Mouse (Mus musculus) frontal cortex, adult (tissue): ENCODE results near the gene Gpm6b.
A peak's percentile ranks its signal among the peaks of the same experiment; 100 is the strongest.

Experiments used
- ATAC-seq: cut with Nextera tagmentation; 2 replicates; pipeline ENCODE4 v1.9.2; 2017; ENCODE audit warnings: mild to moderate bottlenecking, moderate library complexity, mixed read lengths; ENCODE audit not compliant: low TSS enrichment

Gene Gpm6b

DNA sequence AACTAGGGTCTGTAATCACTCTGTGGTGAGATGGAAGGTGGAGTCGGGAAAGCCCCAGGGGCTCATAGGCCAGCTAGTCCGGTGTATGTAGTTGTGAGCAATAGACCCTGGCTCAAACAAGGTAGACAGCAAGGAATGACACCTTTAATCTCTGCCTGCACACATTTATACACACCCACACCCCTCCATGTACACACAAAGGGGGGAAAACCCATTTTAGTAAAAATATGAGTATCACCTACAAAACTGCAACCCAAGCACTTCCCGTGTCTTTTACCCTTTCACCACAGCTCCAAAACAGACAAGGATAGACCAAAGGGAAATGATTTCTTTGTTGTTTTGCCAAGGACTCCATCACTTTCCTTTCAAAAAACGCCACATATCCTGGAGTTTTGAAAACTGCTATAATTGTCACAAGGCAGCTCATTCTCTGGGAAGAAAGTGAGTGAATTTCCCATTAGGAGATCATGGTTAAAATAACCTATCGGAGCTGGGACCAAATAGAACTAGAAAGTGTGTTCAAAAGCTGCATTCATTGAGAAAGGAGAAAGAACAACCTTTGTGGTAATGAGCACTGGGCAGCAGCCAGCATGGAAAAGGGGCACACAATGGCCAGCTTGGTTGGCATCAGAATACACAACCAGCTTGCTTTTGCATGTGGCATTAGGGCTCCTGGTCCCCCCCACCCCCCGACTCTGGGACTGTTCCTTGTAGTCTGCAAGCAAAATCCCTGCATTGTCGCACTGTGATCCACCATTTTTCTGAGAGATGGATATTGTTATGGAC, 68.9 kb downstream of the Gpm6b start:
- peak; percentile 55; the same call in 1 of the 2 replicates for ATAC-seq

DNA sequence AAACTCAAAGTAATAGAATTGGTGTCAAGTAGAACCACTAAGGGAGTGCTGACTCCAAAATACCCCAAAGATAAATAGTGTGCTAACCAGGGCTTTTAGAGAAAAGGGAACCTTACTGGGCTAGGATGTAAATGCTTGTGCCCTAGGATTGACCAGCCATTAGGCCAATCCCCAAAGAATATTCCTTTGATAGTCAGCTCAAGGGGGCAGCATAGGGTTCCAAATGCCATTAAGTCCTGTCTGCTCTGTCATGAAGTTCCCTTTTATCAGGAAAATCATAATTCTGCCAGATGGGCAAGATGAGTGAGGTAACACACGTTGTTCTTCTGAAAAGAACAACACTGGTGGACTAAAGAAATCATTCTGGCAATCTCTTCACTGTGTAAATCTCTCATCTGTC, 70.1 kb downstream of the Gpm6b start:
- ATAC-seq: no peak

DNA sequence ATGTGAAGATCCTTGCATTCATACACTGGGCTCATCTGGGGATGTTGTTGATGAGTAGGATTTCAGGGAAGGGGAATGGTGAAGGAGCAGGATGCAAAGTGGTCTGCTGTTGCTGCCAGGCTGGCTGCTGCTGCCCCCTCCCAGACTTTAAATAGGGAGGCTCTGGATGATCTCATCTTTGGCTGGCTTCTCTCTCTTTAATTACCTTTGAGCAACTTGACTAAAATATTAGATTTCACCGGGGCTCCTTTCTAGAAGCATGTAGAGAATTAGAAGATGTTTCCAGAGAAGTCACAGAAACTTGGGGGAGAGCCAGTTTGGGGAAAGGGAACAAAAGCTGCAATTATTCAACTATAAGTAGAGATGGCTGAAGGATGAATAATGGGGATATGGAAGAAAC, 76.5 kb downstream of the Gpm6b start:
- ATAC-seq: no peak

DNA sequence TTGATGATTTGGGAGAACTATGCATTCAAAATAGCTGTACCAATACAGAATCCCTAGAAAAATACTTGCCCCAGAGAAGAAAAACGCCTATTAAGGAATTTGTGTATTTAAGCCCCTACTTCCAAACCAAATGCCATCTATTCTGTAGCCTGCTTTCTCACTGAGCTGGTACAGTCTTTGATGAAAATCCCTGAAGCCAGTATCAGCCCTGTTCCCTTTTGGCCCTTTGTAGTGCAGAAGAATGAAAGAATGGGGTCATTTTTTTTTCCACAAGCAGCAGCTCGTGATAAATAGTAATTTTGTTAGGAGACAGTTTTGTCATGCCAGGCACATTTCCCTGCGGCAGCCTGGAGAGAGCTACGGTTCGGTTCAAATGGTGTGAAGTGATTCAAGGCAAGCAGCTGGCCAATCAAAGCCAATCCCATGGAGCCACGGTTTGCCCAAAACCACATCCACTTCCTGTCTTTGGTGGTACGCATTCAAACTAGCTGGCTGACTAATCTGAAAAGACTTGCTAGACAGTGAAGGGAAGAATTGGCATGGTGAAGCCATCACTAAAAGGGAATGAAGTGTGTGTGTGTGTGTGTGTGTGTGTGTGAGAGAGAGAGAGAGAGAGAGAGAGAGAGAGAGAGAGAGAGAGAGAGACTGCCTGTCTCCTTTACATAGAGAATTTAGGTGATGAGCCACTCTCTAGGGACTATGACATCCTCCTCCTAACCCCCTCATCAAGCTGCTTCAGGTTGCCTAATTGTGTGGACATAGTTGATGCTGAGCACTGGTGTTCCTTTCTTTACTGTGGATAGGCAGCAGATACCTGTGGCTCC, 78.1 kb downstream of the Gpm6b start:
- peak; percentile 69 for ATAC-seq

DNA sequence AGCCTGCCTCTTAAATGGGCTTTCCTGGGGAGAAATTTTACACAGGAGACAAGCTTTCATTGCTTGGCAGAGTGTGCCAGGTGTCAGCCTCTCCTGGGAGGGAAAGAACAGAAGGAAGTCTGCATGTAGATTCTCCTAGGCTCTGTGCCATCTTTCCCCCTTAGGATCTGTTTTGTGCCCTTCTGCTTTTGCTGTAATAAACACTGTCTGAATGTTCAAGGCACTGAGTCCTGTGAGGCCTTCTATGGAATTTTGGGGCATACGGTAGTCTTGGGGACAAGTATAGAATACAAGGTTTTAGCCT, 78.6 kb downstream of the Gpm6b start:
- ATAC-seq: peak; percentile 41

DNA sequence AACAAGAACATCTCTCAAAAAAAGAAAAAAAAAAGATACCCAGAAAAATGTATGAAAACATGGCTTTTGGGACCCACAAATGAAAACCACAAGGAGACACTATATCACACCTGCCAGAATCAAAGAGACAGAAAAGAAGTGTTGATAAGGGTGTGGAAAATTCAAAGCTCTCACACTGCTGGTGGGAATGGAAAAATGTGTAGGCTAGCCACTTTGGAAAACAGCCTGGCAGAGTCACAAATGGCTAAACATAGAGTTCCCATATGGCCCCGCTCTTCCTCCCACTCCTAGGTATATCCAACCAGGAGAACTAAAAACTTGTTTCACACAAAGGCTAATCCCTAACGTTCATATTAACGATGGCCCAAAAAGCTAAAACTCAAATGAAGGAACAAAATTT, 84.5 kb downstream of the Gpm6b start:
- ATAC-seq: peak; percentile 92

DNA sequence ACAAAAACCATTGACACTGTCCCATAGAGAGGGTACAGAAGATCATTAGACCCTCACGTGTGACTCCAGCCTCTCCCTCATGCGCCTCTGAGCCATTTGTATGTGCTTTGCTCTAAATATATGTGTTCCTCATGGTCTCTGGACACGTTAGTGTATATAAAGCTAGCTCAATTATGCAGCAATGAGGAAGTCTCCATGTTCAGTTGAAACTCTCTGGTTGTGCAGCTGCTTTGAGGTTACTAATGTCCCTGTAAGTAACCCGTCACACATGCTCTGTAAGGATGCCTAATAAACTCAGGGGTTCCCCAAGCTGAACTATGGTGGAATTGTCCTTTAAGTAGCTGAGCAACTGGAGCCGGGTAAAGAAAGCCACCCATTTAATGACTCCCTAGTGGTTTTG, 88.9 kb downstream of the Gpm6b start:
- ATAC-seq: no peak

DNA sequence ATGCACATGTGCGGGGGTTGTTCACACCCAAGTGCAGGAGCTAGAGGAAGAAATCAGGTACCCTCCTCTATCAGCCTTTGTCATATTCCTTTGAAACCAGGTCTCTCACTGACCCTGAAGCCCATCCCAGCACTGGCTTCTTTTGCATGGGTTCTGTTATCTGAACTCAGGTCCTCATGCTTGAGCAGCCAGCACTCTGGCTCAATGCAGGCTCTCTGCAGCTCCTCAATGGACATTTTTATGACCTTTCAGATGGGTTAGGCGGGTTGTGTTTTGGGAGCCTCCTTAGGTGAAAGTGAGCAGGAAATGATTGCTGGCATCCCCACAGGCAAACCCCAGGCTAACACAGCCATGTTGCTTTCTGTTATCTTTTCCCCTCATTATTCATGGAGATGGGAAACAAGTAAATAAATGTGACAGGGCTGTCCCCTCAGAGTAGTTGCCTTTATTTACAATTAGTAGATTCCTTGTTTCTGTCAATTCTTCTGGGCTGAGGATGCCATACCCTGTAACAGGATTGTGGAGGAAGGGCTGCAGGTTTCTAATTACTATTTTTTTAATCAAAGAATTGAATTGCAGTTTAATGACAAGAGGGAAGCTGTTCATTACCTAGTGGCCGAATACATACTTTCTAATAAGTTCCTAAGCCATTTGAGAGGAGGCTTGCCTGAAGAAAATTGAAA, 89.6 kb downstream of the Gpm6b start:
- no peak for ATAC-seq

DNA sequence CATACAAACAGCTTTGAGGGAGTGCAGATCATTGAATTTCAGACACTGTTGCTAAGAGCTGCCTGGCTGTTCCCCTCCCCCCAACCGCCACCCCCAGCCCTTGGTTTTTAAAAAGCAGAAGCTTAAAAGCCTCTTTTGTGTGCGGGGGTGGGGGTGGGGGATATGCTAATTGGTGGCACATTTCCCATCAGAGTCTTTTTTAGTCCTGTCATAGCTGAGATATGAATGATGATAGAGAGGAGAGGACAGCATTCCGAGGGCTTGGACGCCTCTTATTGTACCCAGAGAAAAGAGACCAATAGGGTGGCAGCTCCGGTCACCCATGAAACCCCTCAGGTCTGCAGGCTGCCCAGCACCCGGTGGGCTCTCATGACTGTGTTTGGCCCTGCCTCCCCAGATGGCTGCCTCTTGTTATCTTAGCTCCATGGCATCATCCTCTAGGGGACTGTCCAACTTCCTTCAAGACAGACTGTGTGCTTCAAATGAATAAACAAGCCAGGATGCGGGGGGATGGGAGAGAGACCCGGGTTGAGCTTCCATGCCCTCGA, 90.3 kb downstream of the Gpm6b start:
- no peak for ATAC-seq

DNA sequence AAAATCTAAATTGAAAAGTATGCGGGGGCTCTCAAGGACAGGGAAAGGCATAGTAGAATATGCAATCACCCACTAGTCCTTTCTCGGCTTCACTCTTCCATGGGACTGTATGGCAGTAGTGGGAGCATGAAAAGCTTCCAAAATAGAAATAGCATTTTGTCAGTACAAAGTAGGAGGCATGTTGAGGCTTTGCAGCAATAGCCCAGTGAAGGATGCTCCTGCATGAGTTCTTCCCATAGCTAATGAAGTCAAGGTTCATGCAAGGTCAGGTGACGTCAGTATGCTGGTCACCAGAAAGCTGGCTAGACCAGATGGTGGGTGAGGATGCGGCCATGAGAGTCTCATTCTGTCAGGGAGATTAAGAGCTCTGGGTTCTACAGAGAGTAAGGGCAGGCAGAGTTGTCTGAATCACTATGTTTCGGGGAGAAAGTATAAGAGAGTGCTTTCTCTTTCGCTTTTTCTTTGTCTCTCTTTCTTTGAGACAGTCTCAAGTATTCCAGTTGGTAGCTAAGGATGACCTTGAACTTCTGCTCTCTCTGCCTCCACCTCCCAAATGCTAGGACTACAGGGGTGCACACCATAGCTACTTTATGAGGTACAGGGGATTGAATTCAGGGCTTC, 95.9 kb downstream of the Gpm6b start:
- peak; percentile 72 for ATAC-seq

DNA sequence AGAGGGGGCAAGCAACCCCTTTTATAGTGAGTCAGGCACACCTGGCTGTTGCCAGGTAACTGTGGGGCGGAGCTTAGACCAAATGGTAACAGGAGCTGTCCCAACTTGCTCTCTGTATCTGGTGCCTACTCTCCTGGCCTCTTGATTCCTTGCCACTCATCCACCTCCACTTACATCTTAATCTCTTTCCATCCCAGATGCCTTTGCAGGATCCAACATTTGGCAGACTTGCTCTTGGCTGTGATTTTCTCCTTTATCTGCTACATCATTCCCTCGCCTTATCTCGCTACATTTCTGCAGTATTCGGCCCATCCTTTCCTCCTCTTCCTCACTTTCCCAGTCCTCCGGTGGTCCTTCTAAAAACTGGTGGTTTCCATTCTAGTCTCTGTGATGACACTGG, 99.6 kb downstream of the Gpm6b start:
- peak; percentile 60 for ATAC-seq

DNA sequence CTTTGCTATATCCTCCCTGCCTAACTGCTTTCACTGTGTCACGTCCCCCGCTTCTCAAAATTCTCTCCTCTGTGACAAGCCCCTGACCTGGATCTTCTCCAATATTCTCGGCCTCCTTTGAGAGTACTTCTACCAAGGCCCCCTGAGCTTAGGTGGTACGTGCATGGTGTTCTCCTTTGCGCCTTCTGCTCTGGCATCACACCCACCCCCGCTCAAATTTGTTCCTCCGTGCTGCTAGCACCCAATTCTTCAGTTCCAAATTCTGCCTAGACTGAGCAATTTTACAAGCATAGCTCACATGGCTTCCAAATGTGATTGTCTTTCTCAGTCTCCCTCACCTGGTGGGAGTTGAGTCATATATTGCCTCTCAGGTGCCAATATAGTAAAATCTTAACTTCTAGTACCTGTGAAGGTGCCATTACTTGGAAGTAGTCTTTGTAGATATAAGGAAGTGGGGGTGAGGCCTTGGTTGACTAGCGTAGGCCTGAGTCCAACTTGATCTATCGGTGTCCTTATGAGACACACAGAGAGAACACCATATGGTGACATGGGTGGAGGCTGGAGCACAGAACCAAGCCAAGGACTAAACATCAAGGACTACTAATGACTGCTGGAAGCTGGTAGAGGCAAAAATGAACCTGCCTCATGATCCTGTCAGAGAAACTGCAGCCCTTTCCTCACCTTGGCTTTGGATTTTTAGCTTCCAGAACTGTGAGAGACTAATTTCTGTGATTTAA, 100.2 kb downstream of the Gpm6b start:
- ATAC-seq: peak; percentile 71

DNA sequence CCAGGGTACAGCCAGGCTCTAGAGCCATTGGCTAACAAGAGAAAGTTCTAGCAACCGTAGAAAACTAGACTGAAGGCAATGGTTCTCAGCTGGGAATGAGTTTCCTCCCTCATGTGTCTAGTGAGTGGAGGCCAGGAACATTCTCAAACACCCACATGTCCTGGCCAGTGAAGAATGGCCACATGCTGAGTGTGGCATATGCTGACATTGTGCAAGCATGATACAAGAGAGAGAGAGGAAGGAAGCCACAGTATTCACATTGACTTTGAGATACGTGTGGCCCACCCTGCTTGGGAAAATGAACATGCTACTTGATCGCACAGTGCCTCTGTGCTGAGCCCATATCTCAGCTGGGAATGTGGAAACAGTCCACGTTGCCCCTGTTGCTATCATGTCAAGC, 101.2 kb downstream of the Gpm6b start:
- no peak for ATAC-seq

DNA sequence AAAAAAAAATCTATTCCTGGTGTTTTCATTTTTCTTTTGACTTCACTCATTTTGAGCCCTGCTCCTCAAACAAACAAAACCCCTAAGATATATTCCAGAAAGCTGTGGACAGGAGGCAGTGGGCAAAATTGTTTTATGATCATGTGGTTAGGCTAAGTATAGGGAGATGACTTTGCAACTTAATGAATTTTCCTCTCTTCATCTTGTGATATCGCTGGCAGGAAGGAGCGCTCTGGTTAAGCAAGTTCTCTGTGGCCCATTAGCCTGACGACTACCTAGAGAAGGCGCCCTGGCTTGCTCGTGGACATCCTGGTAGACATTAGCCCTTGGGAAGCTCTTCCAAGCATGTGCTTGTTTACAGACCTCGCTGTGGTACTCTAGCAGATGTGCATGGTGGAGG, 103.1 kb downstream of the Gpm6b start:
- ATAC-seq: no peak

DNA sequence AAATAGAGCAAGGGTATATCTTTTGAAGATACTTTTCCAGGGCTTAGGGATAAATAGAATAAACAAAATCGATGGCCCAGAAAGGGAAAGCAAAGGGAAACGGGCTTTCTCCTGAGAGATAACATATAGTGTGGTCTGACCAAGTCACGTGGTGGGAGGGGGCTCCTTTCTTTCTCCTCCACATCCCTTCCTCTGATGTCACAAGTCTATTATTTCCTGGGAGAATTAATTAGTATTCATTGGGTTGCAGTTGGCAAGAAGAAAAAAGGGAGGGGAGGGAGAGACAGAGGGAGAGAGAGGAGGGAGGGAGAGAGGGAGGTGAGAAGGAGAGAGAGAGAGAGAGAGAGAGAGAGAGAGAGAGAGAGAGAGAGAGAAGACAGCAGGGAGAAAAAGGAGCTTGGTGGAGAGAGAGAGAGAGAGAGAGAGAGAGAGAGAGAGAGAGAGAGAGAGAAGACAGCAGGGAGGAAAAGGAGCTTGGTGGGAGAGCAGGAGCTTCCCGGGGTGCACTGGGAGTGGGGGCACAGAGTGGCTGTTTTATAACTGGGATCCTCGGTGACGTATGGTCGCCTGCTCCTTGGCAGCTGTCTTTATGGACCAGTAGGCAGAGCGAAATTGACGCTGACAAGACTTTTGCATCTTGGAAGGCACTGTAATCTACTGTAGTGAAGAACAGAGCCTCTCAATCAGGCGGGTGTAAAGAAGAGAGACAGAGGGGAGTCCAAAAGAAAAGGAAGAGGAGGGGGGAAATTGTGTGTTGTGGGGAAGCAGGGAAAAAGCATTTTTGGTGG, 105.7 kb downstream of the Gpm6b start:
- peak; percentile 90 for ATAC-seq

DNA sequence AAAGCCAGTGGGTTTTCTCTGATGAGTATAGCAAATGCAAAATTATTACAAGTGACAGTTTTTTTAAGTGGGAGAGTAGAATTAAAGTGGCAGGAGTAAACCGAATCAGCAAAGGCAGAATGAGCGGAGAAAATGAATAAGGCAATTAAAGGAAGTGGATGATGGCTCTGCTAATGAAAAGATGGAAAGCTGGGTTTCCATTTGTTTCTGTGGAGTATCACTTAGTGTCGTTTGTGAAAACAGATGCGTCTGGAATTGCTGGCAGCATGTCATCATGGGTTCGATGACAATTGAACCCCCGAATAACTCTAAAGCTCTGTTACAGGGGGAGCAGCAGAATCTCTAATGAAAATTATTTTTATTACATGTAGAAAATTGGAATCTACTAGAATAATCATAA, 109.4 kb downstream of the Gpm6b start:
- no peak for ATAC-seq

DNA sequence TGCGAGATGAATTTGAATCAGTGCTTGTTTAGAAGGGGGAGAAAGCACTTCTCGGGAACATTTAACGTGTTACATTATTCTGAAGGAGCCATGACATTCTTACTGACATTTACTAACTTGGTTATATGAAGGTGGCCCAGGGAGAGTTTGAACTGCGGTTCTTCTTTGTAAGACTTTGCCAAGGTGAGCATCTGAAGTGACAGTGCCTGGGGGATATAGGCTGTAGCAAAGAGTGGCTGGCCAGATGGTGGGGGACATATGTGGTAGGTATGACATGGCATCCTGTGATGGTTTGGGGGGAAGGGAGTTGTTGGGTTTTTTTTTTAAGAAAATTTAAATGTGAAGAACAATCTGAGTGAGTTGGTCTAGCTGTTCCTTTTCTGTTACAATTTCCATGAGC, 109.9 kb downstream of the Gpm6b start:
- ATAC-seq: no peak

DNA sequence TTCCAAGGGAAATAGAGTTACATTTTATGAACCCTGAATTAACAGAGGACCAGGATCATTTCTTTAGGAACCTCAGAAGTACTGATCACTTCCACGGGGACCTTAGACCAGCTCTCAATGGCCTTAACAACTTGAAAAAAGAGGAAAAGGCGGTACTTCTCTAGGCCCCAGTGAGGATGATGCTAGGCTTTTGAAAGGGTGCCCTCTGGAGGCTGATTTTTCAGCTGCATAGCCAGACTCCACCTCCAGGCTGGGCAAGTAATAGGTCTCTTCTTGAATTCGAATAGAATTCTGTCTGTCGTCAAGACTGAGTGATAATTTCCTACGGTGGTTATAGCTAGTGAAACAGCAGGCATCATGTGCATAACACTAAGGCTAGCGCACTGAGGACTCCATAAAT, 113.1 kb downstream of the Gpm6b start:
- peak; percentile 72 for ATAC-seq

DNA sequence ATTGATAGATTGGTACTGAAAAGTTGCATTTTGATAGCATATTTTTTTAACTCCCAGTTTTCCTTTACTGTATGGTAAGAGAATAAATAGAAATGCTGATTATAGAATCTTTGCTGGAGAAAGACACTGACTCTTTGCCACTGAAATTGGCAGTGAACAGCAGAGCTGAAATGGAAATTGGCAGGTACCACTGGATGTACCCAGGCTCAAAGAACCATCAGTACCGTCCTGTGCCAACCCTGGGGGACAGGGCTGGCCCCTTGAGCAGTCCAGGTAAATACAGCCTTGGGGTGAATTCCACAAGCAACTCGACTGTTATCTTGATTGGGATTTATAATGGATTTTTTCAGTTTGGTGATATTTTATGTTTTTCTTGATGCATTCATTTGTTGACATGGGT, 114.7 kb downstream of the Gpm6b start:
- no peak for ATAC-seq

DNA sequence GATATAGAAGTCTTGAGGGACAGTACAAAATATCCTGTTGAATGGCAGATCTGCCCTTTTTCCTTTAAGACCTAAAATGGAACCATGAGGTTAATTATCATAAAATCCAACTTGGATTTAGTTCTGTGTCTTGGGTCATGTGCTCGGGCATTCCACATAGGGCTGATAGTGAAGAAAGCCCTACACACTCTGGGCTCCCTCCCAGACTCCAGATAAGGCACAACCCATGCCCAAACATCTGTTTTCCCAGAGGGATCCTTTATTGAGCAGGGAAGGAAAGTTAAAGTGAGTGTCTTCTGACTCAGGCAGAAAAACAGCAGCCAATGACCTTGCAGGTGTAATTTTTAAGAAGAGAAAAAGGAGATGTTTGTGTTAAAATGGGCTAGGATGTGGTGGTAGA, 116.2 kb downstream of the Gpm6b start:
- no peak for ATAC-seq

DNA sequence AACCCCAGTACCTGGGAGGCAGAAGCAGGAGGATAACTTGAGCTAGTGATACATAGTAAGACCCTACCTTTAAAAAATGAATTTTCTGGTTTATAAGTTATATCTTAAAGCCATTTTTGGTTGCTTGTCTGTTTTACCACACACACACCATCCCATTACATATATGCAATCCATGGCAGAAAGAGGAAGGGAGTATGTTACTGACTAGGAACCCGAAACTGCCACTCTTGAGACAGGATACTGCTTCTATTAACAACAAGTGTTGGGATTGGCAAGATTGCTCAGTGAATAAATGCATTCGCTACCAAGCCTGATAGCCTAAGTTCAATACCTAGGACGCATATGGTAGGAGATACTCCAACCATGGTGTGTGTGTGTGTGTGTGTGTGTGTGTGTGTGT, 117.6 kb downstream of the Gpm6b start:
- no peak for ATAC-seq
